Mouse (Mus musculus) MEL (cell line): ENCODE measurements around the gene Exoc3l2. TPM values are rescaled to one million over a fixed set of nuclear protein-coding genes. Genes with fewer than 3 reads are reported as not detected.

ENCODE experiments used
- DNase-seq: peaks from one replicate; pipeline ENCODE4 v3.0.0; 2011; ENCODE audit warnings: low read depth, low spot score
- H3K27ac ChIP-seq: 2 replicates; pipeline ENCODE4 v1.5.1; 2012; ENCODE audit warnings: low read depth, mild to moderate bottlenecking, control low read depth, low read length, moderate library complexity; ENCODE audit not compliant: control insufficient read depth
- H3K27me3 ChIP-seq, 2 experiments: fragments of 150-350 bp in 1 of 2; sonication (generic) in 1 of 2; 2 replicates each; pipeline ENCODE4 v1.6.1; 2012; ENCODE audit warnings: low read length in 2 of 2, mild to moderate bottlenecking in 2 of 2, improper control_type of control experiment in 1 of 2, moderate library complexity in 1 of 2; ENCODE audit not compliant: insufficient read depth in 2 of 2, control insufficient read depth in 1 of 2
- H3K36me3 ChIP-seq, 2 experiments: 2 replicates each; pipeline ENCODE4 v1.6.1; 2012 to 2014; ENCODE audit warnings: low read length in 2 of 2, improper control_type of control experiment in 1 of 2, inconsistent platforms in 1 of 2, mild to moderate bottlenecking in 1 of 2; ENCODE audit not compliant: insufficient read depth in 2 of 2, control insufficient read depth in 1 of 2
- H3K4me1 ChIP-seq, 2 experiments: fragments of 150-350 bp in 1 of 2; sonication (generic) in 1 of 2; 2 replicates each; pipeline ENCODE4 v1.6.1; 2012; ENCODE audit warnings: low read length in 2 of 2, improper control_type of control experiment in 1 of 2, mild to moderate bottlenecking in 1 of 2; ENCODE audit not compliant: insufficient read depth in 2 of 2, control insufficient read depth in 1 of 2
- H3K4me3 ChIP-seq, 2 experiments: fragments of 150-350 bp in 1 of 2; sonication (generic) in 1 of 2; 2 replicates each; pipeline ENCODE4 v1.5.1; 2012; ENCODE audit warnings: low read depth in 2 of 2, low read length in 2 of 2, mild to moderate bottlenecking in 2 of 2, moderate library complexity in 2 of 2, control low read depth in 1 of 2, improper control_type of control experiment in 1 of 2; ENCODE audit not compliant: control insufficient read depth in 1 of 2, insufficient read depth in 1 of 2
- H3K79me2 ChIP-seq: 2 replicates; pipeline ENCODE4 v1.6.1; 2012; ENCODE audit warnings: mild to moderate bottlenecking, low read length, moderate library complexity; ENCODE audit not compliant: control insufficient read depth, poor library complexity, insufficient read depth
- H3K9ac ChIP-seq: 2 replicates; pipeline ENCODE4 v1.6.1; 2012; ENCODE audit warnings: low read depth, mild to moderate bottlenecking, control low read depth, low read length, moderate library complexity; ENCODE audit not compliant: control insufficient read depth, poor library complexity, severe bottlenecking
- H3K9me3 ChIP-seq: fragments of 150-350 bp; sonication (generic); replicated peaks from 2 replicates; pipeline ENCODE4 v1.6.1; 2012; ENCODE audit warnings: mild to moderate bottlenecking, low read length, improper control_type of control experiment, moderate library complexity; ENCODE audit not compliant: insufficient read depth
- CHD1 ChIP-seq: IDR thresholded peaks from 2 replicates; pipeline ENCODE4 v1.6.1; 2012; ENCODE audit warnings: low read depth, mild to moderate bottlenecking, inconsistent platforms, low read length, improper control_type of control experiment
- CTCF ChIP-seq, 3 experiments: IDR thresholded peaks in 2 of 3; conservative IDR thresholded peaks in 1 of 3; 2 replicates each; pipeline ENCODE4 v1.5.1; 2011 to 2012; ENCODE audit warnings: low read length in 3 of 3, low read depth in 2 of 3, mild to moderate bottlenecking in 2 of 3, improper control_type of control experiment in 1 of 3, inconsistent platforms in 1 of 3, mixed read lengths in 1 of 3, moderate library complexity in 1 of 3; ENCODE audit not compliant: control insufficient read depth in 1 of 3, insufficient read depth in 1 of 3, poor library complexity in 1 of 3, severe bottlenecking in 1 of 3
- E2F4 ChIP-seq: IDR thresholded peaks from 2 replicates; pipeline ENCODE4 v1.6.1; 2011; ENCODE audit warnings: low read depth, low read length, improper control_type of control experiment, borderline replicate concordance
- EP300 ChIP-seq, 2 experiments: IDR thresholded peaks; 2 replicates each; pipeline ENCODE4 v1.6.1; 2011; ENCODE audit warnings: improper control_type of control experiment in 2 of 2, low read length in 2 of 2, low read depth in 1 of 2, mild to moderate bottlenecking in 1 of 2
- ETS1 ChIP-seq: IDR thresholded peaks from 2 replicates; pipeline ENCODE4 v1.6.1; 2012; ENCODE audit warnings: low read depth, mild to moderate bottlenecking, inconsistent platforms, low read length, improper control_type of control experiment, moderate library complexity
- GATA1 ChIP-seq: IDR thresholded peaks from 2 replicates; pipeline ENCODE4 v1.6.1; 2011; ENCODE audit warnings: low read depth, low read length, improper control_type of control experiment
- HCFC1 ChIP-seq: IDR thresholded peaks from 2 replicates; pipeline ENCODE4 v1.6.1; 2012; ENCODE audit warnings: low read depth, mild to moderate bottlenecking, inconsistent platforms, low read length, improper control_type of control experiment, moderate library complexity
- JUND ChIP-seq: IDR thresholded peaks from 2 replicates; pipeline ENCODE4 v1.6.1; 2011; ENCODE audit warnings: low read depth, mild to moderate bottlenecking, improper control_type of control experiment, low read length
- MAFK ChIP-seq: IDR thresholded peaks from 2 replicates; pipeline ENCODE4 v1.6.1; 2011; ENCODE audit warnings: low read depth, mild to moderate bottlenecking, low read length, improper control_type of control experiment, borderline replicate concordance
- MAX ChIP-seq: IDR thresholded peaks from 2 replicates; pipeline ENCODE4 v1.6.1; 2011; ENCODE audit warnings: low read length, improper control_type of control experiment
- MEF2A ChIP-seq: IDR thresholded peaks from 2 replicates; pipeline ENCODE4 v1.6.1; 2014; ENCODE audit warnings: low read depth, mild to moderate bottlenecking, inconsistent platforms, low read length, improper control_type of control experiment; ENCODE audit not compliant: poor library complexity, insufficient replicate concordance, severe bottlenecking; ENCODE audit errors: extremely low read depth
- MXI1 ChIP-seq: IDR thresholded peaks from 2 replicates; pipeline ENCODE4 v1.6.1; 2011; ENCODE audit warnings: mild to moderate bottlenecking, low read depth, low read length, improper control_type of control experiment
- MYC ChIP-seq: IDR thresholded peaks from 2 replicates; pipeline ENCODE4 v1.6.1; 2011; ENCODE audit warnings: low read depth, mild to moderate bottlenecking, low read length, improper control_type of control experiment, moderate library complexity
- NELFE ChIP-seq: IDR thresholded peaks from 2 replicates; pipeline ENCODE4 v1.6.1; 2011; ENCODE audit warnings: low read depth, low read length, improper control_type of control experiment
- NRF1 ChIP-seq: IDR thresholded peaks from 2 replicates; pipeline ENCODE4 v1.6.1; 2014; ENCODE audit warnings: low read depth, mild to moderate bottlenecking, inconsistent platforms, low read length, improper control_type of control experiment, moderate library complexity; ENCODE audit not compliant: poor library complexity, insufficient read depth, severe bottlenecking
- POLR2A ChIP-seq, 2 experiments: IDR thresholded peaks; 2 replicates each; pipeline ENCODE4 v1.6.1; 2011 to 2012; ENCODE audit warnings: low read length in 2 of 2, mild to moderate bottlenecking in 2 of 2, control low read depth in 1 of 2, improper control_type of control experiment in 1 of 2, low read depth in 1 of 2, moderate library complexity in 1 of 2; ENCODE audit not compliant: control insufficient read depth in 1 of 2, insufficient read depth in 1 of 2, poor library complexity in 1 of 2
- POLR2AphosphoS2 ChIP-seq: IDR thresholded peaks from 2 replicates; pipeline ENCODE4 v1.6.1; 2011; ENCODE audit warnings: low read length, improper control_type of control experiment
- POLR2AphosphoS5 ChIP-seq: IDR thresholded peaks from 2 replicates; pipeline ENCODE4 v1.6.1; 2012; ENCODE audit warnings: low read depth, borderline replicate concordance, mild to moderate bottlenecking, inconsistent platforms, low read length, moderate library complexity, mixed read lengths
- RAD21 ChIP-seq: IDR thresholded peaks from 2 replicates; pipeline ENCODE4 v1.6.1; 2011; ENCODE audit warnings: mild to moderate bottlenecking, low read depth, low read length, improper control_type of control experiment
- RCOR1 ChIP-seq: IDR thresholded peaks from 2 replicates; pipeline ENCODE4 v1.6.1; 2012; ENCODE audit warnings: low read depth, mild to moderate bottlenecking, inconsistent platforms, low read length, improper control_type of control experiment
- SMC3 ChIP-seq: IDR thresholded peaks from 2 replicates; pipeline ENCODE4 v1.6.1; 2011; ENCODE audit warnings: low read depth, low read length, improper control_type of control experiment
- TBP ChIP-seq: IDR thresholded peaks from 2 replicates; pipeline ENCODE4 v1.8.0; 2011; ENCODE audit warnings: low read depth, low read length, improper control_type of control experiment
- TCF12 ChIP-seq: IDR thresholded peaks from 2 replicates; pipeline ENCODE4 v1.6.1; 2014; ENCODE audit warnings: low read depth, mild to moderate bottlenecking, inconsistent platforms, low read length, improper control_type of control experiment, moderate library complexity
- UBTF ChIP-seq: IDR thresholded peaks from 2 replicates; pipeline ENCODE4 v1.6.1; 2012; ENCODE audit warnings: low read depth, mild to moderate bottlenecking, inconsistent platforms, low read length, improper control_type of control experiment, moderate library complexity, borderline replicate concordance; ENCODE audit not compliant: insufficient read depth
- USF2 ChIP-seq, 2 experiments: IDR thresholded peaks; 2 replicates each; pipeline ENCODE4 v1.6.1; 2011 to 2012; ENCODE audit warnings: improper control_type of control experiment in 2 of 2, low read length in 2 of 2, borderline replicate concordance in 1 of 2, inconsistent platforms in 1 of 2, low read depth in 1 of 2, mild to moderate bottlenecking in 1 of 2; ENCODE audit not compliant: insufficient read depth in 1 of 2
- ZC3H11A ChIP-seq: IDR thresholded peaks from 2 replicates; pipeline ENCODE4 v1.6.1; 2012; ENCODE audit warnings: low read depth, mild to moderate bottlenecking, inconsistent platforms, low read length, improper control_type of control experiment
- ZMIZ1 ChIP-seq: IDR thresholded peaks from 2 replicates; pipeline ENCODE4 v1.6.1; 2012; ENCODE audit warnings: low read depth, mild to moderate bottlenecking, inconsistent platforms, low read length, improper control_type of control experiment, moderate library complexity
- ZNF384 ChIP-seq: IDR thresholded peaks from 2 replicates; pipeline ENCODE4 v1.6.1; 2012; ENCODE audit warnings: low read depth, mild to moderate bottlenecking, inconsistent platforms, low read length, improper control_type of control experiment
- polyA plus RNA-seq, 2 experiments: library from polyadenylated mRNA; stranded (reverse) in 1 of 2; unstranded in 1 of 2; fragments of >175 nt in 1 of 2; fragments of >200 nt in 1 of 2; gene quantifications; 2 replicates each; pipeline versions ENCODE4 v1.2.1 to v1.2.4; 2012; ENCODE audit warnings: low replicate concordance in 2 of 2, low read depth in 1 of 2; ENCODE audit not compliant: insufficient read length in 2 of 2, insufficient read depth in 1 of 2, missing spikeins in 1 of 2
- total RNA-seq: library from RNA; depleted of rRNA; stranded (reverse); fragments of 300-350 nt; gene quantifications from 2 replicates; pipeline ENCODE4 v1.2.3, GENCODE M21; 2012

Exoc3l2 gene
- total and polyA plus RNA-seq, 3 experiments: 0.08 TPM; not detected in 1

DNA sequence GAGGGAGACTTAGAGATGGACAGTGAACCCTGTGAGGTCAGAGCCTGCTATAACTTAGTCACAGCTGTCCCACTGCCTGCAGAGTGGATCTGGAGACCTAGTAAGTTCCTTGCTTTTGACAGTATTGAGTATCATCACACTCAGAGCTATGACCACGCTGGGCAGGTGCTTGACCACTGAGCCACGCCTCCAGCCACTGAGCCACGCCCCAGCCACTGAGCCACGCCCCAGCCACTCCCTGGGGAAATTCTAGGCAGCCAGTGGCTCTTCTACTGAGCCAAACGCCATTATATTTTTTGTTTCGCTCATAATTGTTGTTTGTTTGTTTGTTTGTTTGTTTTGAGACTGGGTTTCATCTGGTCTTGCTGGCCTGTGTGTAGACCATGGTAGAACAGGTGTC, 4.5 kb downstream of the Exoc3l2 start:
- Histone ChIP-seq H3K27me3 (no peaks in the 10 kb centered on the region), H3K36me3 (no peaks in the 10 kb centered on the region), H3K9ac (no peak overlapping the region), H3K9me3 (no peaks in the 10 kb centered on the region), H3K4me1 (no peaks in the 10 kb centered on the region; a peak in 1 of 4 replicates), H3K79me2 (no peaks in the 10 kb centered on the region), H3K27ac (no peak overlapping the region), H3K4me3 (no peak overlapping the region)
- TF ChIP-seq MAFK: no peak
- TF ChIP-seq ETS1: no peak
- no peak for TF ChIP-seq MYC
- TF ChIP-seq E2F4: no peak
- TF ChIP-seq MXI1: no peak
- TF ChIP-seq HCFC1: no peak
- TF ChIP-seq POLR2AphosphoS5: no peak
- TF ChIP-seq MAX: no peak
- no peak for TF ChIP-seq RCOR1
- TF ChIP-seq USF2 (IDR thresholded peaks at IDR 0.05; ENCODE audit: borderline replicate concordance in 1 of 2, insufficient read depth in 1 of 2, low read depth in 1 of 2, low read length in 2 of 2): no peak
- no peak for TF ChIP-seq NELFE
- TF ChIP-seq CHD1: no peak
- no peak for TF ChIP-seq ZC3H11A
- TF ChIP-seq UBTF: no peak
- TF ChIP-seq SMC3: no peak
- no peak for TF ChIP-seq POLR2A (IDR thresholded peaks at IDR 0.05; ENCODE audit: control insufficient read depth in 1 of 2, insufficient read depth in 1 of 2, low read depth in 1 of 2, low read length in 2 of 2, poor library complexity in 1 of 2)
- no peak for TF ChIP-seq TBP
- no peak for TF ChIP-seq POLR2AphosphoS2
- TF ChIP-seq NRF1: no peak
- no peak for DNase-seq

GRCm38 (mm10) chr7:19468279-19468678, 5.1 kb downstream of the Exoc3l2 start:
- Histone ChIP-seq H3K9ac (no peak overlapping the region), H3K79me2 (no peaks in the 10 kb centered on the region), H3K27me3 (no peaks in the 10 kb centered on the region), H3K27ac (no peak overlapping the region), H3K4me3 (no peak overlapping the region), H3K4me1 (no peaks in the 10 kb centered on the region; a peak in 1 of 4 replicates), H3K9me3 (no peaks in the 10 kb centered on the region), H3K36me3 (no peaks in the 10 kb centered on the region)
- DNase-seq: no peak
- TF ChIP-seq MAX (no peak), MAFK (no peak), JUND (no peak), CTCF (IDR thresholded peaks at IDR 0.05 in 2 of 3, conservative IDR thresholded peaks at IDR 0.05 in 1 of 3; ENCODE audit: control insufficient read depth in 1 of 3, insufficient read depth in 1 of 3, low read depth in 2 of 3, low read length in 3 of 3, poor library complexity in 1 of 3, severe bottlenecking in 1 of 3) (no peak), POLR2AphosphoS5 (no peak), POLR2A (IDR thresholded peaks at IDR 0.05; ENCODE audit: control insufficient read depth in 1 of 2, insufficient read depth in 1 of 2, low read depth in 1 of 2, low read length in 2 of 2, poor library complexity in 1 of 2) (no peak), TCF12 (no peak), EP300 (IDR thresholded peaks at IDR 0.05; ENCODE audit: low read depth in 1 of 2, low read length in 2 of 2) (no peak), GATA1 (no peak), ZMIZ1 (no peak), MEF2A (no peak), ZNF384 (no peak), RAD21 (no peak), MYC (no peak), TBP (no peak), UBTF (no peak), ZC3H11A (no peak)
